Mouse (Mus musculus) lung, embryonic 16.5 days (tissue): Measurements from ENCODE around the gene Proser3. TPM values are rescaled to one million over a fixed set of nuclear protein-coding genes. Genes with fewer than 3 reads are reported as not detected.

Experiments
- ATAC-seq: fragments of 200-750 bp; cut with Nextera tagmentation; 2 replicates; pipeline ENCODE4 v1.8.0; 2017; ENCODE audit warnings: low read depth, mild to moderate bottlenecking, moderate library complexity
- H3K27ac ChIP-seq: fragments of 300-500 bp; sonication (generic); 2 replicates; pipeline ENCODE4 v1.5.1; 2014; ENCODE audit warnings: mild to moderate bottlenecking, control low read depth, low read length
- H3K27me3 ChIP-seq: fragments of 300-500 bp; sonication (generic); 2 replicates; pipeline ENCODE4 v1.6.1; 2014; ENCODE audit warnings: low read depth, low read length, mixed read lengths; ENCODE audit not compliant: control insufficient read depth, insufficient read depth
- H3K36me3 ChIP-seq: fragments of 300-500 bp; sonication (generic); 2 replicates; pipeline ENCODE4 v1.6.1; 2014; ENCODE audit warnings: low read length; ENCODE audit not compliant: control insufficient read depth, insufficient read depth
- H3K4me1 ChIP-seq: fragments of 300-500 bp; sonication (generic); replicated peaks from 2 replicates; pipeline ENCODE4 v1.6.1; 2014; ENCODE audit warnings: low read length, mixed read lengths; ENCODE audit not compliant: control insufficient read depth, insufficient read depth
- H3K4me2 ChIP-seq: fragments of 300-500 bp; sonication (generic); 2 replicates; pipeline ENCODE4 v1.6.1; 2014; ENCODE audit warnings: low read depth, low read length, control low read depth
- H3K4me3 ChIP-seq: fragments of 300-500 bp; sonication (generic); 2 replicates; pipeline ENCODE4 v1.5.1; 2014; ENCODE audit warnings: mild to moderate bottlenecking, low read length, control low read depth
- H3K9ac ChIP-seq: fragments of 300-500 bp; sonication (generic); 2 replicates; pipeline ENCODE4 v1.6.1; 2014; ENCODE audit warnings: low read length, control low read depth
- H3K9me3 ChIP-seq: fragments of 300-500 bp; sonication (generic); 2 replicates; pipeline ENCODE4 v1.6.1; 2016; ENCODE audit warnings: low read length; ENCODE audit not compliant: control insufficient read depth
- WGBS: fragments of 180-500 bp; shearing (Covaris S2); extraction: QIAGEN DNeasy Blood & Tissue Kit; methylation state at CpG from one replicate; pipeline ENCODE4 v1.1.7; 2014; 5-methylcytosine and 5-hydroxymethylcytosine counted together
- polyA plus RNA-seq: library from polyadenylated mRNA; unstranded; fragments of >200 nt; fragmentation: Nextera tagmentation; extraction: Ambion mirVana; gene quantifications from 2 replicates; pipeline ENCODE4 v1.2.1, GENCODE M21; 2015

Gene Proser3
- polyA plus RNA-seq, 1 experiment from 2014 or later: 12.9 TPM

DNA sequence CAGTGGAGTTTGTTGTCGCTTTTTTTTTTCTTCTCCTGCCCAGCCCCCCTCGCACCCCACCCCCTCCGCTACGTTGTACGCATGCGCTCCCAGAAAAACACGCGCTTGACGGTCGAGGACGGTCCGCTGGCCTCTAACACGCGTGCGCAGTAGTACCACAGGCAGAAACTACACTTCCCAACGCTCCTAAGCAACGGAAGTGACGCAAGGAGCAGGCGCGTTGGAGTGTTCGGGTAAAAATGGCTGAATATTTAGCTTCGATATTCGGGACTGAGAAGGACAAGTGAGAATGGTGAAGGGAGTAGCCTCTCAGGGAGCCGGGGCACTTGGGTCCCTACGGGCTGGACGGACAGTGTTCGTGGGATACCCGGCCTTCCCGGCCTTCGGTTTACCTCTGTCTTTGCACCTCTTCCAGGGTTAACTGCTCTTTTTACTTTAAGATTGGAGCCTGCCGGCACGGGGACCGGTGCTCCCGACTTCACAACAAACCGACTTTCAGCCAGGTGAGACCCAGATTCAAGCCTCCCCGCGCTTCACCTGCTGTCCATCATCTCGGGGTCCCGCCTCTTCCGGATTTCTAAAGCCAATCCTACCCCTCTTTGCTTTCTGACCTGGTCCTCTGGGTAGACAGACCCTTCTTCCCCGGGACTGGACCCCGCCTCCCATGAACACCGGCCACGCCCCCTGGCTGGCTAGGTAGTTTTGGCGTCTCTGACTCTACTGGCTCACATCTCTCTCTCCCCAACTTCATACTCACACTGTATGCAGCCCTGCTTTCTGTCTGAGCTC lies 11.2 kb upstream of the Proser3 start, which contains the start of the genes U2af1l4, Gm49396 and Psenen:
Gene U2af1l4, plus strand, starts transcription at position 185 of the 789 bp plus-strand sequence.
Gene Gm49396, plus strand, starts transcription at position 228 of the 789 bp plus-strand sequence.
Gene Psenen, minus strand, starts transcription at position 511 of the 789 bp plus-strand sequence.
- peak within 1 kb of the TSS; percentile 76 for H3K4me3 ChIP-seq
- no peaks in the 10 kb centered on the region for H3K27me3 ChIP-seq
- peaks cover 13% of the 10 kb centered on the region for H3K36me3 ChIP-seq
- peak within 1 kb of the TSS; percentile 80 for H3K9ac ChIP-seq
- WGBS: under 1% methylated on average over 45 of the region's 45 CpGs
- H3K4me1 ChIP-seq: peaks cover 13% of the 10 kb centered on the region
- ATAC-seq: peak; percentile 87
- H3K27ac ChIP-seq: peak within 1 kb of the TSS; percentile 97
- H3K9me3 ChIP-seq: no peaks in the 10 kb centered on the region
- H3K4me2 ChIP-seq: peak within 1 kb of the TSS; percentile 85

GRCm38 (mm10) chr7:30562526-30563116 lies 10.5 kb upstream of the Proser3 start:
- Histone ChIP-seq H3K36me3 (peaks cover 9% of the 10 kb centered on the region; the same call in 1 of the 2 replicates), H3K4me1 (peaks cover 16% of the 10 kb centered on the region), H3K9ac (peak overlapping the region; percentile 78), H3K27ac (peak overlapping the region; percentile 81), H3K4me3 (peak overlapping the region; percentile 76), H3K27me3 (no peaks in the 10 kb centered on the region), H3K9me3 (no peaks in the 10 kb centered on the region), H3K4me2 (peak overlapping the region; percentile 85)
- WGBS: 1% methylated on average over 27 of the region's 27 CpGs
- ATAC-seq: no peak

GRCm38 (mm10) chr7:30560296-30560695 lies 8.2 kb upstream of the Proser3 start:
- Histone ChIP-seq H3K4me2 (no peak overlapping the region; the same call in 1 of the 2 replicates), H3K27ac (no peak overlapping the region), H3K27me3 (no peaks in the 10 kb centered on the region), H3K9me3 (no peaks in the 10 kb centered on the region), H3K4me1 (peaks cover 16% of the 10 kb centered on the region), H3K36me3 (peaks cover 17% of the 10 kb centered on the region), H3K9ac (no peak overlapping the region), H3K4me3 (no peak overlapping the region)
- no peak for ATAC-seq
- WGBS: 60% methylated on average over 2 of the region's 2 CpGs

DNA sequence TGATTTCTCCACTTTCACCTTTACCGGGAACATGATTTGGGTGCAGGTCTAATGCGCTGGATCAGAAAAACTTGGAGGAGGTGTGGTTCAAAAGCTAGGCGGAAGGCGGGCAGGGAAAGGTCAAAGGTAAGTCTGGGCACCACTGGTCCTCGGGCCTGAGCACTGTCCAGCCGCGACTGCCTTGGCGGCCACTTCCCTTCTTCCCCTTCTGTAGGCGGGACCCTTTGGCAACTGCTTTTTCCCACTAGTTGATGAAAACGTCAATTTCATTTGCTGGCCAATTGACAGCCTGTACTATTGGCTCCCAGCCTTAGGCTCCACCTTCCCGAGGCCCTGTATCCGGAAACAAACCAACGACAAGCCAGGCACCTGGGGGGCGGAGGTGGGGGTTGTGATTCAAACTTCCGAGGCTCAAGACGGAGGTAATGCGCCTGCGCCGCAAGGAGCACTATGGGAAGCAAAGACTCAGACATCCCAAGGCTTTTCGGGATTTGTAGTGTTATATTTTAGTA lies 7.4 kb upstream of the Proser3 start, which contains the start of gene Lin37:
Gene Lin37, minus strand, starts transcription at position 396 of the 512 bp plus-strand sequence.
- peak within 1 kb of the TSS; percentile 44; the same call in 1 of the 2 replicates for H3K27ac ChIP-seq
- no peaks in the 10 kb centered on the region for H3K27me3 ChIP-seq
- H3K4me3 ChIP-seq: peak within 1 kb of the TSS; percentile 71
- peak within 1 kb of the TSS; percentile 94 for H3K4me2 ChIP-seq
- ATAC-seq: peak; percentile 88
- peaks cover 17% of the 10 kb centered on the region for H3K36me3 ChIP-seq
- H3K9ac ChIP-seq: peak within 1 kb of the TSS; percentile 83
- peaks cover 16% of the 10 kb centered on the region for H3K4me1 ChIP-seq
- WGBS: under 1% methylated on average over 20 of the region's 20 CpGs
- H3K9me3 ChIP-seq: no peaks in the 10 kb centered on the region

DNA sequence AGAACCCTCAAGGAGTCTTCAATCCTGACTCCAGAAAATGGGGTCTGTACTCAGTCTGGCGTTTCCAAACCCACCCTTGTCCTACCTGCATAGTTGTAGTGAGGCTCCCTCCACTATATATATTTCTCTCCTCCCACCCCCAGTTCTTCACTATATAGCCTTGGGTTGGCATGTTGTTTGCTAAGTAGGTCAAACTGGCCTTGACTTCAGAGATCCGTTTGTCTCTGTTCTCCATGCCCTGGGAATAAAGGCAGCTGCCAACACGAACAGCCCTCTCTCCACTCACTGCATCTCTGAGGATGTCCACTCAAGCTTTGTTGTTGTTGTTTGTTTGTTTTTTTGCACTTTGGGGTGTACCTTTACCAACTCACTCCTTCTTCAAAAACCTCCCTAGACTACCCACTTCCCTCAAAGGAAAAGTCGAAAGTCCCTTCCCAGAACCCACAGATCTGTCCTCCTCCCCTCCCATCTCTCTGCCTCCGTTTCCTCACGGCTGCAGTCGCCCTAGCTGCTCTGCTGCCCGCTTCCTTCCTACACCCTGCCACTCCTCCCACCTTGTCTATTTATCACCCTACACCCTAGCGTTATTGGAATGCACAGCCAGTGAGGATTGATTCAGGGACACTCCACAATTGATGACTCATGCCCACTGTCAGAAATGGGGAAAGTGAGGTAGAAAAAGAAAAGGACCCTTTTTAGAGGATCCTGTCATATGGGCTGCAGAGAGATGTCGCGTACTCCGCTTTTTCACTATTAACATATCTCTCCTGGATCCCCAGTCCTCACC lies 6.8 kb upstream of the Proser3 start:
- H3K4me1 ChIP-seq: peaks cover 11% of the 10 kb centered on the region
- H3K4me2 ChIP-seq: peak overlapping the region; percentile 94
- peak overlapping the region; percentile 71 for H3K4me3 ChIP-seq
- H3K9ac ChIP-seq: peak overlapping the region; percentile 83
- no peaks in the 10 kb centered on the region for H3K9me3 ChIP-seq
- H3K36me3 ChIP-seq: peaks cover 19% of the 10 kb centered on the region
- ATAC-seq: no peak
- peak overlapping the region; percentile 44; the same call in 1 of the 2 replicates for H3K27ac ChIP-seq
- 12% methylated on average over 12 of the region's 12 CpGs for WGBS
- H3K27me3 ChIP-seq: no peaks in the 10 kb centered on the region

DNA sequence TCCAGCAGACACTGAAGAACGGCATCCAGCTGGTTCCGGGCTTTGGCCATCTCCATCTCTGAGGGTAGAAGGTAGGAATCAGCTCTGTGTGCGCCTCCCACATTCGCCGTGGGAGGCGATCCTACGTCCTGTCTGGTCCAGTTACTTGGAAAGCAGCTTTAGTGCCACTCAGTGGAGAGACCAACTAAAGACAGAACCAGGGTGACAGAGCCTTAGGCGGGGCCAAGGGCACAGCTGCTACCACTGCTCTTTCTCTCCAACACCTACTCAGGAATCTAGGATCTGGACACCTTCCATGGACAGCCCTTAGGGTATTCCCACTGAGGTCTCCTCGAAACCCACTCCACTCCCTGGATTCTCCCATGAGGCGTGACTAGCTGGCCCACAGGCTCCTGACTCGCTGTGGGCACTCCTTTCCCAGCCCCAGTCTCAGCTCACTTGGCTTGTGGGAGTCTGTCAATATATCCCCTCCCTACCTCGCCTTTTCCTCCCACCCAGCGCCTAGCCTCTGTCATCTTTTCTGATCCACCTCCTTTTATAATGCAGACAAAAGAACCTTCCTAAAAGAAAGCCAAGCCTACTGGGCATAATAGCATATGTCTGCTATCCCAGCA lies 5.9 kb upstream of the Proser3 start:
- Histone ChIP-seq H3K27me3 (no peaks in the 10 kb centered on the region), H3K27ac (no peak overlapping the region), H3K9ac (peak overlapping the region; percentile 83; the same call in 1 of the 2 replicates), H3K4me3 (no peak overlapping the region; the same call in 1 of the 2 replicates), H3K4me1 (peaks cover 18% of the 10 kb centered on the region), H3K9me3 (no peaks in the 10 kb centered on the region), H3K4me2 (peak overlapping the region; percentile 94), H3K36me3 (peaks cover 19% of the 10 kb centered on the region)
- no peak for ATAC-seq
- WGBS: 86% methylated on average over 13 of the region's 13 CpGs

- no peaks in the 10 kb centered on the region for H3K27me3 ChIP-seq
- H3K9me3 ChIP-seq: no peaks in the 10 kb centered on the region
- 94% methylated on average over 18 of the region's 18 CpGs for WGBS
- no peak for ATAC-seq
- peaks cover 19% of the 10 kb centered on the region for H3K36me3 ChIP-seq
- H3K4me1 ChIP-seq: peaks cover 17% of the 10 kb centered on the region
- H3K9ac ChIP-seq: no peak overlapping the region
- H3K4me3 ChIP-seq: no peak overlapping the region
- H3K4me2 ChIP-seq: no peak overlapping the region
- no peak overlapping the region for H3K27ac ChIP-seq
These were observed 4.9 kb upstream of the Proser3 start for GRCm38 (mm10) chr7:30556894-30557536.
